Mouse (Mus musculus): Measurements from ENCODE around the gene Tmem132b.

Gene Tmem132b

DNA sequence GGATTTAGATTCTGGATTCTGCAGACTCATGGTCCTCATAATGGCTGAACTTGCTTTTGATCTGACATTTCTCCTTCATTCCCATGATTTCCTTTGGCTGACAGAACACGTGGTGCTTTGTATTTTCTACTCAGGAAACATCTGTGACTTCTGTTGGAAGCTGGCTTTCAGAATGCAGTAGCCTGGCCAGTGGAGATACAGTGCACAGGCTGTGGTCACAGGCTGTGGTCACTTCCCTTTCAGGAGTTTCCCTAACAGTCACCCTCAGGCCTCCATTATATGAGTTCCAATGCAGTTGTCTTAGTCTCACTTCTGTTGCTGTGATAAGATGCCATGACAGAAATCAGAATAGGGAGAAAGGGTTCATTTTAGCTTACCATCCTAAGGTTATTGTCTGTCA is 262.7 kb downstream of the Tmem132b start:
- no peak for DNase-seq

DNA sequence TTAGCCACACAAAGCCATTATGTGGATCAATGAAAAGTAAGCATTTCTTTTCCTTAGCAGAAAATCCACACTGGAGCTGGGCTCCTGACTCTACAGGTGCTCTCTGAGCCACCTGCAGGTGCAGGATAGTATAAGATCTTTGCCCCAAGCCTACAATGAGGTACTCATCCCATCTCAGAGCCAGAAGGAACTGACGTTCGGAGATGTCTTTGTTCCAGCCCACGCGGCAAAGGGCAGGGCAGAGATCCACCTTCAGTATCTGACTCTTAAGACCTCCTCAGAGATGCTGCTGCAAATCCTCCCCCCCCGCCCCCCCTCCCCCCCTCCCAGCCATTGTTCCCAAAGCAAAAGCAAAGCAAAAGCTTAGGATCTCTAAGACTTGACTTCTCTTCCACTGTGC is 268.0 kb downstream of the Tmem132b start:
- DNase-seq: no peak

GRCm38 (mm10) chr5:125800025-125800424 is 268.5 kb downstream of the Tmem132b start:
- DNase-seq: peak; percentile 51 to 54

GRCm38 (mm10) chr5:125802801-125803200 is 271.2 kb downstream of the Tmem132b start:
- DNase-seq: peak; percentile 52 to 59

DNA sequence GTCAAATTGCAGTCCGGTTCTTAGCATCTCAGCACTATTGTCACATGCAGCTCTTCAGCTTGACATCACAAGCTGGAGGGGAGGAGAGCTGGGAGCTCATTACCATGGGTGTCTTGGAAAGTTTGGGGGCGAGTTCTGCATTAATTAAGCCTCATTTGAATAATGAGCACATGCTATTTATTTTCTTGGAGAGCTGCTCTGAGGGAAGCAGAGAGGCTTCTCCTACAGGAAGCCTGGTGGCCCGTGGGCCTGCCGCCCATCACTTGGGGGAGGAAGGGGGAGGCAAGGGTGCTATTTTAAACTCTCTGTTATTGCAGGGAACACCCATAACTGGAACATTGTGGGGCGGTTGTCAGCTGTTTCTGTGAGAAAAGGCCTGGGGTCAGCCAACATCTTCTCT is 273.8 kb downstream of the Tmem132b start:
- DNase-seq: no peak

- DNase-seq: no peak
Measured at GRCm38 (mm10) chr5:125807861-125808260, 276.3 kb downstream of the Tmem132b start.

GRCm38 (mm10) chr5:125829342-125829741 is 297.8 kb downstream of the Tmem132b start:
- DNase-seq: no peak

DNA sequence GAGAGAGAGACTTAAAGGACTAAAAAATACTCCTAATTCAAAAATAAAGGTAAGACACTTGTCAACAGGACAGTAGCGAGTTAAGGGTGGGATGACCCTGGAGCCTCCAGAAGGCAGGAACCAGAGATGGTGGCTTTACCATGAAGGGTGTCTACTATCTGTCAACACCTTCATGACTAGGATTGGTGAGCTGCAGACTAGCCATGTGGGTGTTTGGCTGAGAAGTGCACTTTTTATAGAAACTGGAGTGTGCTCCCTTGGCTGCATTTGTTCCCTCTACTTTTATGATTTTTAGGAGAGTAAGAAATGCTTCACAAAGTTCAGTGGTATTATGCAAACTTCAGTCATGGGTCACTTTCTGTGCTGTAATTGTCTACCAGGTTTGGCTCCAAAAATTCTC is 304.3 kb downstream of the Tmem132b start:
- DNase-seq: no peak

DNA sequence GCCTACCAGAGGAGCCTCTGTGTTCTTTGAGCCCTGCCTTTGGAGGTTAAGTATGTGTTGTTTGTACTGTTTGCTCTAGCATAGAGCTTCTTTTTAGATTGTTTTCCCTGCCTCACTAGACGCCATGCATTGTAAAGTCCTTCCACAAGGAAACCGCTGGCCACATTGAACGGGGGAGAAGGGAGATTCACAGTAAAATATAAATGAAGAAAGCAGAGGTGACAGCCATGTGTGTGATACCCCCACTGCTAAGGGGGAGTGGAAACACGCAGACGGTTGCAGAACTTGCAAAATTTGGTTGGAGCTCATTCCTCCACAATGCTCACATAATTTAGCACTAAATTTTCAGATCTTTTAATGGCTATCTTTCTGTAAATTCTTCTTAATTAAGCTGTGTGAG is 305.2 kb downstream of the Tmem132b start:
- DNase-seq: no peak

Measured in cerebellum, postnatal 14 days (tissue).